ENCODE assay signal across 15 mouse cellular contexts in the genomic region with DNA sequence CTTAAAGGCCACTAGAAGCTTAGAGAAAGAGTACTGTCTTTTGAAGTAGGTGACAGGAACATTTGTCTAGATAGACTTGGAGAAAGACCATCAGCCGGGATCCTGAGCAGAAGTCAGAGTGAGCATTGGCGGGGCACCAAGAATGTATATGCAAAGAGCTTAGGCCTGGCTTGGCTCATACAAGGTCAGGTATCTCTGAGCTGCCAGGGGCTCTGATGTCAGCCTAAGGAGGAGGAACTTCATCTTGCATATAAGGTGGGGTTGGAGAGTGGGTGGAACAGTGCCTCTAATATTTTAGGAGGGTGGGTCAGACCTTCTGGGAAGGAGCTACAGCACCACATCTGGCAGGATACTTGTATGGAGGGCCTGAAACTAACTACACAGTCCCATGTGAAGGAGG. TPM values are rescaled to one million over a fixed set of nuclear protein-coding genes. Genes with fewer than 3 reads are reported as not detected.
DNase-seq lines count a peak whose midpoint lies in the region; ATAC-seq lines count a peak whose summit lies in the region.
"Had no signal": no experiment of that assay in that cellular context is flagged by ENCODE, and none has a peak within 500 bp of the region (broad histone marks: within the 10 kb centered on the region; RNA-seq: fewer than 3 reads in every experiment).

No protein-coding gene starts in this region.

- H3K27ac ChIP-seq in heart, embryonic 12.5 days (ENCODE audit: poor library complexity, severe bottlenecking) = peak overlapping the region; percentile 22; the same call in 1 of the 2 replicates
- H3K27ac ChIP-seq in heart, embryonic 11.5 days (ENCODE audit: low read depth, low read length) = no peak overlapping the region
- peak overlapping the region; percentile 3; the same call in 1 of the 2 replicates for H3K27ac ChIP-seq in intestine, embryonic 16.5 days (ENCODE audit: low read length)
- H3K27ac ChIP-seq: hindbrain, embryonic 14.5 days; limb, embryonic 13.5 days; macrophage; stomach, embryonic 15.5 days had no signal

- H3K9me3 ChIP-seq in heart, embryonic 12.5 days (replicated peaks) = no peaks in the 10 kb centered on the region
- no peaks in the 10 kb centered on the region for H3K9me3 ChIP-seq in heart, embryonic 11.5 days (replicated peaks; ENCODE audit: control insufficient read depth, low read length)
- no peaks in the 10 kb centered on the region for H3K9me3 ChIP-seq in intestine, embryonic 16.5 days (ENCODE audit: control insufficient read depth, low read length)
- H3K9me3 ChIP-seq: limb, embryonic 13.5 days; stomach, embryonic 15.5 days had no signal

- no peak overlapping the region for H3K4me3 ChIP-seq in heart, embryonic 12.5 days
- no peak overlapping the region for H3K4me3 ChIP-seq in heart, embryonic 11.5 days (ENCODE audit: low read depth, low read length)
- no peak overlapping the region for H3K4me3 ChIP-seq in intestine, embryonic 16.5 days (ENCODE audit: low read length)
- H3K4me3 ChIP-seq: limb, embryonic 13.5 days; stomach, embryonic 15.5 days had no signal

- WGBS in heart, embryonic 12.5 days = 42% methylated on average over 2 of the region's 2 CpGs
- WGBS in heart, embryonic 11.5 days (ENCODE audit: insufficient replicate concordance) = 65% methylated on average over 2 of the region's 2 CpGs
- 80% methylated on average over 2 of the region's 2 CpGs for WGBS in intestine, embryonic 16.5 days

- peaks cover 66% of the 10 kb centered on the region for H3K4me1 ChIP-seq in heart, embryonic 12.5 days (replicated peaks)
- H3K4me1 ChIP-seq in heart, embryonic 11.5 days (ENCODE audit: control insufficient read depth, insufficient read depth, low read length) = peaks cover 32% of the 10 kb centered on the region
- peaks cover 3% of the 10 kb centered on the region; the same call in 1 of the 2 replicates for H3K4me1 ChIP-seq in intestine, embryonic 16.5 days (ENCODE audit: control insufficient read depth, insufficient read depth, low read length)

- H3K27me3 ChIP-seq in heart, embryonic 12.5 days (replicated peaks) = no peaks in the 10 kb centered on the region
- no peaks in the 10 kb centered on the region for H3K27me3 ChIP-seq in heart, embryonic 11.5 days (ENCODE audit: control insufficient read depth, insufficient read depth, low read length)
- H3K27me3 ChIP-seq in intestine, embryonic 16.5 days (replicated peaks; ENCODE audit: control insufficient read depth, insufficient read depth, low read length) = no peaks in the 10 kb centered on the region
- H3K27me3 ChIP-seq: limb, embryonic 13.5 days; stomach, embryonic 15.5 days had no signal

- DNase-seq in adrenal gland, postnatal 10 days = peak; percentile 19
- DNase-seq in adrenal gland, adult 18-20 months (ENCODE audit: low spot score in 2 of 2) = no peak
- peak; percentile 32 to 59 for DNase-seq in cerebellum, postnatal 25 days
- no peak for DNase-seq in right cerebral cortex, postnatal 25 days
- DNase-seq in embryo, embryonic 9.5 days (ENCODE audit: extremely low spot score) = no peak
- DNase-seq: kidney, adult 8-10 months; liver, postnatal 0 days had no signal

- H3K36me3 ChIP-seq in heart, embryonic 12.5 days = peaks cover 15% of the 10 kb centered on the region
- no peaks in the 10 kb centered on the region for H3K36me3 ChIP-seq in heart, embryonic 11.5 days (ENCODE audit: control insufficient read depth, insufficient read depth, low read length)
- no peaks in the 10 kb centered on the region for H3K36me3 ChIP-seq in intestine, embryonic 16.5 days (ENCODE audit: control insufficient read depth, insufficient read depth, low read length)

- no peak overlapping the region for H3K9ac ChIP-seq in heart, embryonic 12.5 days
- H3K9ac ChIP-seq in heart, embryonic 11.5 days (ENCODE audit: low read depth, low read length) = no peak overlapping the region
- H3K9ac ChIP-seq in intestine, embryonic 16.5 days (ENCODE audit: low read depth, low read length) = no peak overlapping the region
- H3K9ac ChIP-seq: hindbrain, embryonic 14.5 days; limb, embryonic 13.5 days; liver, postnatal 0 days; stomach, embryonic 15.5 days had no signal

- no peak for ATAC-seq in heart, embryonic 12.5 days (ENCODE audit: insufficient number of reproducible peaks, low FRiP score)
- ATAC-seq in heart, embryonic 11.5 days (replicated peaks; ENCODE audit: insufficient number of reproducible peaks, low FRiP score, low TSS enrichment) = no peak
- ATAC-seq in intestine, embryonic 16.5 days = peak; percentile 59; the same call in 1 of the 2 replicates
- ATAC-seq: liver, postnatal 0 days; midbrain, embryonic 16.5 days had no signal

- H3K4me2 ChIP-seq in heart, embryonic 12.5 days = no peak overlapping the region
- no peak overlapping the region for H3K4me2 ChIP-seq in heart, embryonic 11.5 days
- no peak overlapping the region for H3K4me2 ChIP-seq in intestine, embryonic 16.5 days (ENCODE audit: low read depth, low read length)
- H3K4me2 ChIP-seq: hindbrain, embryonic 14.5 days; limb, embryonic 13.5 days; stomach, embryonic 15.5 days had no signal

RNA-seq across cellular contexts. Expression of gene Stk35, which starts 18.6 kb away (rescaled TPM):
- 10 to 100 TPM; 21.0 to 21.5 TPM for total RNA-seq in adrenal gland, postnatal 10 days (2021)
- total RNA-seq in adrenal gland, adult 18-20 months (2021) = 10 to 100 TPM; 25.1 to 26.2 TPM
- 10.7 and 11.0 TPM in 2 replicates for polyA plus RNA-seq in heart, embryonic 12.5 days (2016; fragmentation: Nextera tagmentation; extraction: Ambion mirVana)
- polyA plus RNA-seq in heart, embryonic 11.5 days (2014; fragmentation: Nextera tagmentation; extraction: Ambion mirVana) = 8.0 and 9.7 TPM in 2 replicates
- 4.5 and 5.4 TPM in 2 replicates for polyA plus RNA-seq in intestine, embryonic 16.5 days (2015; fragmentation: Nextera tagmentation; extraction: Ambion mirVana)

Comparison
In these comparisons a context has a peak if more than half of its experiments do, and no peak if none do; other contexts are left out.
1. DNase-seq: peak in adrenal gland, postnatal 10 days (single experiment) and cerebellum, postnatal 25 days (2 of 2); none in adrenal gland, adult 18-20 months (0 of 2), right cerebral cortex, postnatal 25 days (single experiment) and embryo, embryonic 9.5 days (single experiment).